Mouse (Mus musculus) lung, adult 2 months (tissue): ENCODE measurements around the gene Bmpr1a.

ENCODE experiments used
- CTCF ChIP-seq: fragments of 200-500 bp; IDR thresholded peaks from 2 replicates; pipeline ENCODE4 v1.5.1; 2011; ENCODE audit warnings: mild to moderate bottlenecking, low read length, control low read depth; ENCODE audit not compliant: insufficient read depth
- POLR2A ChIP-seq: fragments of 200-500 bp; IDR thresholded peaks from 2 replicates; pipeline ENCODE4 v1.6.1; 2011; ENCODE audit warnings: low read depth, mild to moderate bottlenecking, control low read depth, low read length, borderline replicate concordance; ENCODE audit errors: extremely low read depth

- no peak for TF ChIP-seq POLR2A
- TF ChIP-seq CTCF, result no peak
Observed at GRCm38 (mm10) chr14:34492688-34493087, 10.5 kb downstream of the Bmpr1a start.
